Mouse (Mus musculus): ENCODE measurements around the gene Hsh2d.

Gene Hsh2d

GRCm38 (mm10) chr8:72189417-72190214 lies at the start of gene Hsh2d:
Gene Hsh2d, plus strand, starts transcription at chr8:72189638.
- peak; percentile 72 for DNase-seq (ENCODE audit: low read depth, low spot score)

GRCm38 (mm10) chr8:72143256-72143824 lies 46.1 kb upstream of the Hsh2d start:
- no peak for DNase-seq (ENCODE audit: low read depth, low spot score)

GRCm38 (mm10) chr8:72144345-72144975 lies 45.0 kb upstream of the Hsh2d start:
- DNase-seq (ENCODE audit: low read depth, low spot score) = no peak

- no peak for DNase-seq (ENCODE audit: low read depth, low spot score)
Observed at GRCm38 (mm10) chr8:72145511-72145910, 43.9 kb upstream of the Hsh2d start.

- no peak for DNase-seq (ENCODE audit: low read depth, low spot score)
Observed at GRCm38 (mm10) chr8:72146056-72146455, 43.4 kb upstream of the Hsh2d start.

- no peak for DNase-seq (ENCODE audit: low read depth, low spot score)
Observed at GRCm38 (mm10) chr8:72146556-72146955, 42.9 kb upstream of the Hsh2d start.

- no peak for DNase-seq (ENCODE audit: low read depth, low spot score)
Observed at GRCm38 (mm10) chr8:72147266-72147665, 42.2 kb upstream of the Hsh2d start.

GRCm38 (mm10) chr8:72149056-72149455 lies 40.4 kb upstream of the Hsh2d start:
- DNase-seq (ENCODE audit: low read depth, low spot score) = peak; percentile 45

- DNase-seq (ENCODE audit: low read depth, low spot score) = no peak
Observed at GRCm38 (mm10) chr8:72151418-72152078, 37.9 kb upstream of the Hsh2d start.

GRCm38 (mm10) chr8:72153382-72153781 lies 36.1 kb upstream of the Hsh2d start:
- DNase-seq (ENCODE audit: low read depth, low spot score) = no peak

- DNase-seq (ENCODE audit: low read depth, low spot score) = no peak
Observed at GRCm38 (mm10) chr8:72158096-72158495, 31.3 kb upstream of the Hsh2d start.

- DNase-seq (ENCODE audit: low read depth, low spot score) = no peak
Observed at GRCm38 (mm10) chr8:72158726-72159125, 30.7 kb upstream of the Hsh2d start.

- no peak for DNase-seq (ENCODE audit: low read depth, low spot score)
Observed at GRCm38 (mm10) chr8:72160007-72160406, 29.4 kb upstream of the Hsh2d start.

GRCm38 (mm10) chr8:72160707-72161697 lies 28.4 kb upstream of the Hsh2d start, which contains the start of gene Rab8a:
Gene Rab8a, plus strand, starts transcription at chr8:72161200.
- DNase-seq (ENCODE audit: low read depth, low spot score) = peak; percentile 100

- no peak for DNase-seq (ENCODE audit: low read depth, low spot score)
Observed at GRCm38 (mm10) chr8:72162821-72163220, 26.6 kb upstream of the Hsh2d start.

- no peak for DNase-seq (ENCODE audit: low read depth, low spot score)
Observed at GRCm38 (mm10) chr8:72169098-72169668, 20.3 kb upstream of the Hsh2d start.

GRCm38 (mm10) chr8:72169681-72170249 lies 19.7 kb upstream of the Hsh2d start:
- no peak for DNase-seq (ENCODE audit: low read depth, low spot score)

GRCm38 (mm10) chr8:72177346-72177925 lies 12.0 kb upstream of the Hsh2d start:
- peak; percentile 59 for DNase-seq (ENCODE audit: low read depth, low spot score)

- DNase-seq (ENCODE audit: low read depth, low spot score) = no peak
Observed at GRCm38 (mm10) chr8:72183554-72184202, 5.8 kb upstream of the Hsh2d start.
